11 mouse cellular contexts compared by ENCODE assay signal in genomic region chr14:93543561-93543960, GRCm38 (mm10).
A peak's percentile ranks its signal among the peaks of the same experiment; 100 is the strongest.
DNase-seq lines count a peak whose midpoint lies in the region; ATAC-seq lines count a peak whose summit lies in the region.
"Had no signal": no experiment of that assay in that cellular context is flagged by ENCODE, and none has a peak within 500 bp of the region (broad histone marks: within the 10 kb centered on the region; RNA-seq: fewer than 3 reads in every experiment).

No protein-coding gene starts in this region.

- peaks cover 3% of the 10 kb centered on the region; the same call in 1 of the 2 replicates for H3K4me1 ChIP-seq in midbrain, embryonic 16.5 days (ENCODE audit: control insufficient read depth, insufficient read depth, low read length)
- no peaks in the 10 kb centered on the region for H3K4me1 ChIP-seq in midbrain, embryonic 10.5 days
- H3K4me1 ChIP-seq in limb, embryonic 10.5 days = no peaks in the 10 kb centered on the region
- no peaks in the 10 kb centered on the region for H3K4me1 ChIP-seq in intestine, embryonic 15.5 days (replicated peaks)
- H3K4me1 ChIP-seq: liver, embryonic 12.5 days had no signal

- no peaks in the 10 kb centered on the region for H3K9me3 ChIP-seq in midbrain, embryonic 16.5 days (replicated peaks; ENCODE audit: control insufficient read depth, low read length, poor library complexity, severe bottlenecking)
- no peaks in the 10 kb centered on the region for H3K9me3 ChIP-seq in midbrain, embryonic 10.5 days (replicated peaks)
- H3K9me3 ChIP-seq in limb, embryonic 10.5 days (replicated peaks) = no peaks in the 10 kb centered on the region
- H3K9me3 ChIP-seq in intestine, embryonic 15.5 days = no peaks in the 10 kb centered on the region
- H3K9me3 ChIP-seq: liver, embryonic 12.5 days had no signal

- no peaks in the 10 kb centered on the region for H3K36me3 ChIP-seq in midbrain, embryonic 16.5 days (ENCODE audit: control insufficient read depth, insufficient read depth, low read length)
- H3K36me3 ChIP-seq in midbrain, embryonic 10.5 days = no peaks in the 10 kb centered on the region
- H3K36me3 ChIP-seq in limb, embryonic 10.5 days = no peaks in the 10 kb centered on the region
- H3K36me3 ChIP-seq in intestine, embryonic 15.5 days = no peaks in the 10 kb centered on the region
- H3K36me3 ChIP-seq: liver, embryonic 12.5 days had no signal

- peak; percentile 68; the same call in 1 of the 2 replicates for ATAC-seq in midbrain, embryonic 16.5 days
- no peak for ATAC-seq in intestine, embryonic 15.5 days
- ATAC-seq: liver, embryonic 12.5 days had no signal

- no peak overlapping the region for H3K27ac ChIP-seq in midbrain, embryonic 16.5 days (ENCODE audit: low read length)
- no peak overlapping the region for H3K27ac ChIP-seq in midbrain, embryonic 10.5 days (replicated peaks)
- H3K27ac ChIP-seq in limb, embryonic 10.5 days = no peak overlapping the region
- H3K27ac ChIP-seq in intestine, embryonic 15.5 days = no peak overlapping the region
- H3K27ac ChIP-seq: liver, embryonic 12.5 days had no signal

- no peak overlapping the region for H3K4me3 ChIP-seq in midbrain, embryonic 16.5 days (ENCODE audit: low read depth, low read length)
- no peak overlapping the region for H3K4me3 ChIP-seq in midbrain, embryonic 10.5 days
- H3K4me3 ChIP-seq in limb, embryonic 10.5 days = no peak overlapping the region
- no peak overlapping the region for H3K4me3 ChIP-seq in intestine, embryonic 15.5 days (replicated peaks)
- H3K4me3 ChIP-seq: liver, embryonic 12.5 days had no signal

- H3K27me3 ChIP-seq in midbrain, embryonic 16.5 days (ENCODE audit: control insufficient read depth, insufficient read depth, low read depth, low read length) = no peaks in the 10 kb centered on the region
- H3K27me3 ChIP-seq in midbrain, embryonic 10.5 days (ENCODE audit: low read depth, poor library complexity, severe bottlenecking) = no peaks in the 10 kb centered on the region
- no peaks in the 10 kb centered on the region for H3K27me3 ChIP-seq in limb, embryonic 10.5 days (ENCODE audit: low read depth, poor library complexity, severe bottlenecking)
- no peaks in the 10 kb centered on the region for H3K27me3 ChIP-seq in intestine, embryonic 15.5 days (replicated peaks)
- H3K27me3 ChIP-seq: liver, embryonic 12.5 days had no signal

- no peak for DNase-seq in midbrain, embryonic 10.5 days (ENCODE audit: low spot score)
- peak; percentile 33 to 38 for DNase-seq in frontal cortex, postnatal 10 days (ENCODE audit: low spot score in 2 of 2)
- peak; percentile 41 to 59 for DNase-seq in layer of hippocampus, postnatal 10 days (ENCODE audit: low spot score in 2 of 2)
- peak; percentile 80 for DNase-seq in telencephalon, adult 2 months (ENCODE audit: low read depth, low spot score)
- DNase-seq in limb, embryonic 10.5 days (ENCODE audit: low spot score) = no peak
- no peak for DNase-seq in adrenal gland, adult 18-20 months (ENCODE audit: low spot score in 2 of 2)
- DNase-seq: embryo, embryonic 11 days; thymus, postnatal 25 days had no signal

- no peak overlapping the region for H3K4me2 ChIP-seq in midbrain, embryonic 16.5 days (ENCODE audit: low read length)
- H3K4me2 ChIP-seq in intestine, embryonic 15.5 days (replicated peaks) = no peak overlapping the region
- H3K4me2 ChIP-seq: liver, embryonic 12.5 days had no signal

- no peak overlapping the region for H3K9ac ChIP-seq in midbrain, embryonic 16.5 days (ENCODE audit: low read depth, low read length)
- H3K9ac ChIP-seq in intestine, embryonic 15.5 days = no peak overlapping the region
- H3K9ac ChIP-seq: liver, embryonic 12.5 days had no signal

- WGBS in midbrain, embryonic 16.5 days = 49% methylated on average over 3 of the region's 3 CpGs
- WGBS in midbrain, embryonic 10.5 days = 73% methylated on average over 3 of the region's 3 CpGs
- WGBS in limb, embryonic 10.5 days = 83% methylated on average over 3 of the region's 3 CpGs
- WGBS in intestine, embryonic 15.5 days = 82% methylated on average over 3 of the region's 3 CpGs

Comparison
In these comparisons a context has a peak if more than half of its experiments do, and no peak if none do; other contexts are left out.
1. DNase-seq: peak in frontal cortex, postnatal 10 days (2 of 2), layer of hippocampus, postnatal 10 days (2 of 2) and telencephalon, adult 2 months (single experiment); none in midbrain, embryonic 10.5 days (single experiment), limb, embryonic 10.5 days (single experiment) and adrenal gland, adult 18-20 months (0 of 2).